Mouse (Mus musculus) right cerebral cortex, postnatal 10 days (tissue): Measurements from ENCODE around the gene Dab2ip.

Experiments
- DNase-seq, 2 experiments: peaks; one replicate each; pipeline ENCODE4 v3.0.0; 2021; ENCODE audit warnings: low spot score in 2 of 2

Dab2ip gene

GRCm38 (mm10) chr2:35750533-35751141, 192.6 kb downstream of the Dab2ip start:
- no peak for DNase-seq

GRCm38 (mm10) chr2:35751781-35752505, 193.9 kb downstream of the Dab2ip start:
- DNase-seq: no peak

- no peak for DNase-seq
Observed at GRCm38 (mm10) chr2:35756467-35756866, 198.4 kb downstream of the Dab2ip start.

- DNase-seq: no peak
Observed at GRCm38 (mm10) chr2:35760352-35760751, 202.3 kb downstream of the Dab2ip start.

- DNase-seq: no peak
Observed at GRCm38 (mm10) chr2:35760867-35761266, 202.8 kb downstream of the Dab2ip start.

GRCm38 (mm10) chr2:35761458-35761857, 203.4 kb downstream of the Dab2ip start:
- no peak for DNase-seq

- no peak for DNase-seq
Observed at GRCm38 (mm10) chr2:35763818-35764217, 205.8 kb downstream of the Dab2ip start.

- DNase-seq: no peak
Observed at GRCm38 (mm10) chr2:35764328-35764727, 206.3 kb downstream of the Dab2ip start.

GRCm38 (mm10) chr2:35767834-35768537, 209.9 kb downstream of the Dab2ip start:
- peak; percentile 60 to 64 for DNase-seq

- peak; percentile 66 to 83 for DNase-seq
Observed at GRCm38 (mm10) chr2:35768538-35769238, 210.6 kb downstream of the Dab2ip start.

GRCm38 (mm10) chr2:35769398-35769797, 211.3 kb downstream of the Dab2ip start:
- no peak for DNase-seq

GRCm38 (mm10) chr2:35770541-35770940, 212.5 kb downstream of the Dab2ip start:
- no peak for DNase-seq

GRCm38 (mm10) chr2:35775651-35776055, 217.6 kb downstream of the Dab2ip start:
- DNase-seq: no peak

- peak; percentile 63 to 77 for DNase-seq
Observed at GRCm38 (mm10) chr2:35776935-35777334, 218.9 kb downstream of the Dab2ip start.

GRCm38 (mm10) chr2:35779266-35779665, 221.2 kb downstream of the Dab2ip start:
- no peak for DNase-seq
